Mouse (Mus musculus) CH12.LX (cell line): ENCODE measurements around the gene C8b.

Experiments
- BHLHE40 ChIP-seq: IDR thresholded peaks from 2 replicates; pipeline ENCODE4 v1.6.1; 2011; ENCODE audit warnings: mild to moderate bottlenecking, low read depth, low read length, improper control_type of control experiment
- CTCF ChIP-seq, 2 experiments: IDR thresholded peaks in 1 of 2; conservative IDR thresholded peaks in 1 of 2; 2 replicates each; pipeline ENCODE4 v1.5.1; 2011 to 2012; ENCODE audit warnings: low read depth in 2 of 2, low read length in 2 of 2, improper control_type of control experiment in 1 of 2, inconsistent platforms in 1 of 2, mild to moderate bottlenecking in 1 of 2, moderate library complexity in 1 of 2
- EP300 ChIP-seq: IDR thresholded peaks from 2 replicates; pipeline ENCODE4 v1.6.1; 2011; ENCODE audit warnings: low read length, improper control_type of control experiment
- IRF4 ChIP-seq: IDR thresholded peaks from 2 replicates; pipeline ENCODE4 v1.6.1; 2014; ENCODE audit warnings: low read depth, mild to moderate bottlenecking, inconsistent platforms, low read length, improper control_type of control experiment
- MAFK ChIP-seq: IDR thresholded peaks from 2 replicates; pipeline ENCODE4 v1.6.1; 2011; ENCODE audit warnings: low read length, improper control_type of control experiment; ENCODE audit not compliant: insufficient replicate concordance
- MYC ChIP-seq: IDR thresholded peaks from 2 replicates; pipeline ENCODE4 v1.6.1; 2011; ENCODE audit warnings: low read depth, mild to moderate bottlenecking, improper control_type of control experiment, low read length
- POLR2A ChIP-seq: IDR thresholded peaks from 2 replicates; pipeline ENCODE4 v1.6.1; 2011; ENCODE audit warnings: low read depth, mild to moderate bottlenecking, improper control_type of control experiment, low read length
- RAD21 ChIP-seq: IDR thresholded peaks from 2 replicates; pipeline ENCODE4 v1.6.1; 2011; ENCODE audit warnings: low read depth, mild to moderate bottlenecking, low read length, improper control_type of control experiment, moderate library complexity
- SMC3 ChIP-seq: IDR thresholded peaks from 2 replicates; pipeline ENCODE4 v1.6.1; 2011; ENCODE audit warnings: low read depth, low read length, improper control_type of control experiment
- TCF12 ChIP-seq: IDR thresholded peaks from 2 replicates; pipeline ENCODE4 v1.6.1; 2014; ENCODE audit warnings: low read depth, mild to moderate bottlenecking, inconsistent platforms, low read length, improper control_type of control experiment
- USF1 ChIP-seq: IDR thresholded peaks from 2 replicates; pipeline ENCODE4 v1.6.1; 2014; ENCODE audit warnings: low read depth, mild to moderate bottlenecking, inconsistent platforms, low read length, improper control_type of control experiment
- ZKSCAN1 ChIP-seq: IDR thresholded peaks from 2 replicates; pipeline ENCODE4 v1.6.1; 2012; ENCODE audit warnings: low read depth, inconsistent platforms, low read length, improper control_type of control experiment, borderline replicate concordance
- ZMIZ1 ChIP-seq: IDR thresholded peaks from 2 replicates; pipeline ENCODE4 v1.6.1; 2012; ENCODE audit warnings: low read depth, mild to moderate bottlenecking, inconsistent platforms, low read length, improper control_type of control experiment

DNA sequence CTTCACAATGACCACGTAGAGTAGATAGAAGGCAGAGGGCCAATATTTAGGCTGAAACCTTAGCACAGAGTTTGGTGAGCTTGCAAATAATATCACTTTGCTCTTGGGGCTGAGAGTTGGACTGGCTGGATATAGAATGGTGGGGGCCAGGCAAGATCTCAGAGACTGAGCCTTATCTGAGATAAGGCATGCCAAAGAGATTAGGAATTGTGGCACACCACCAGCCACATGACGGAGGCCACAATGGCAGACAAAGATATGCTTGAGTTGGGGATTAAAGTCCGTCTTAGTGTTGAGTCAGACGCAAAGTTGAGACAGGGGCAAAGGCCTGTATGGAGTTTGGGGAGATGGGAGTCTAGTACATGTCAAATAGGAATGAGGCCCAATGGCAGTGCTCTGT is 26.0 kb downstream of the C8b start:
- TF ChIP-seq SMC3 (no peak), CTCF (conservative IDR thresholded peaks at IDR 0.05 in 1 of 2, IDR thresholded peaks at IDR 0.05 in 1 of 2; ENCODE audit: low read depth in 2 of 2, low read length in 2 of 2) (no peak), MAFK (no peak), POLR2A (no peak), RAD21 (no peak), TCF12 (no peak), EP300 (no peak), ZKSCAN1 (no peak), ZMIZ1 (no peak), BHLHE40 (no peak), USF1 (no peak), IRF4 (no peak), MYC (no peak)
